ENCODE assay signal across 20 mouse cellular contexts in the genomic region with DNA sequence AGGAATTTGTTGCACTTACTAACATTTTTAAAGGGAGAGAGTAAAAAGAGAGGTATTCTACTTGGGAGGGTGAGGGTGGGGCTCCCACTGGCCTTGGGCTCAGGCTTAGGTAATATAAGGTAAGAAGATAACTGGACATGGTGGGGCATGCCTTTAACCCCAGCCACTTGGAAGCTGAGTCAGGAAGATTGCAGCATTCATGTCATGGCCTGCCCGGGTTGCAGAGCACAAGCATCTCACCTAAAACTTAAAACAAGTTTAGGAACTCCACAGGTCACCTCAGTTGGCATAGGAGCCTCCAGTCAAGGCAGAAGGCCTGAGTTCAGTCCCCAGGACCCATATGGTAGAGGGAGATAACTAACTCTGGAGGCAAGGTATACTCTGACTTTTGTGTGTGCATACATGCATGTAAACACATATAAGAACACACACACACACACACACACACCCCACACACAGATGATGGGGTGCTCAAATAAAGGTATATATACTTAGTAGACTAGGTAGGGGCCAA. TPM values are rescaled to one million over a fixed set of nuclear protein-coding genes. Genes with fewer than 3 reads are reported as not detected.
DNase-seq lines count a peak whose midpoint lies in the region; ATAC-seq and TF ChIP-seq lines count a peak whose summit lies in the region.
"Had no signal": no experiment of that assay in that cellular context is flagged by ENCODE, and none has a peak within 500 bp of the region (broad histone marks: within the 10 kb centered on the region; RNA-seq: fewer than 3 reads in every experiment).

No protein-coding gene starts in this region.

- peaks cover 4% of the 10 kb centered on the region for H3K27me3 ChIP-seq in hindbrain, embryonic 10.5 days (ENCODE audit: insufficient read depth, poor library complexity, severe bottlenecking)
- 0 out of 2 replicates have a peak, but pooled peaks cover 9% of the 10 kb centered on the region for H3K27me3 ChIP-seq in hindbrain, embryonic 12.5 days
- H3K27me3 ChIP-seq in forebrain, embryonic 14.5 days (replicated peaks; ENCODE audit: control insufficient read depth, insufficient read depth, low read length): no peaks in the 10 kb centered on the region
- peaks cover 2% of the 10 kb centered on the region for H3K27me3 ChIP-seq in hindbrain, embryonic 16.5 days (replicated peaks; ENCODE audit: control insufficient read depth, insufficient read depth, low read length)
- H3K27me3 ChIP-seq in neural tube, embryonic 13.5 days: peaks cover 5% of the 10 kb centered on the region; the same call in 1 of the 2 replicates
- H3K27me3 ChIP-seq: lung, embryonic 15.5 days had no signal

- no peaks in the 10 kb centered on the region for H3K36me3 ChIP-seq in hindbrain, embryonic 10.5 days
- no peaks in the 10 kb centered on the region for H3K36me3 ChIP-seq in hindbrain, embryonic 12.5 days
- H3K36me3 ChIP-seq in forebrain, embryonic 14.5 days (ENCODE audit: control insufficient read depth, insufficient read depth, low read length): no peaks in the 10 kb centered on the region
- no peaks in the 10 kb centered on the region for H3K36me3 ChIP-seq in hindbrain, embryonic 16.5 days (ENCODE audit: control insufficient read depth, insufficient read depth, low read length)
- no peaks in the 10 kb centered on the region for H3K36me3 ChIP-seq in neural tube, embryonic 13.5 days
- H3K36me3 ChIP-seq: heart, embryonic 10.5 days; lung, embryonic 15.5 days had no signal

- no peak for TF ChIP-seq CTCF in gastrocnemius, adult 2 months (IDR thresholded peaks at IDR 0.05)

- H3K4me2 ChIP-seq in hindbrain, embryonic 12.5 days (replicated peaks): no peak overlapping the region; the same call in 1 of the 2 replicates
- H3K4me2 ChIP-seq in forebrain, embryonic 14.5 days (ENCODE audit: low read length): peak overlapping the region; percentile 14; the same call in 1 of the 2 replicates
- H3K4me2 ChIP-seq in hindbrain, embryonic 16.5 days (ENCODE audit: low read length): peak overlapping the region; percentile 12; the same call in 1 of the 2 replicates
- H3K4me2 ChIP-seq in neural tube, embryonic 13.5 days: peak overlapping the region; percentile 37
- H3K4me2 ChIP-seq: liver, embryonic 11.5 days had no signal

- H3K27ac ChIP-seq in hindbrain, embryonic 10.5 days: no peak overlapping the region
- no peak overlapping the region for H3K27ac ChIP-seq in hindbrain, embryonic 12.5 days
- no peak overlapping the region for H3K27ac ChIP-seq in forebrain, embryonic 14.5 days (ENCODE audit: low read depth, low read length)
- H3K27ac ChIP-seq in hindbrain, embryonic 16.5 days (ENCODE audit: low read depth, low read length): 0 out of 2 replicates have a peak overlapping the region, but pooled peaks have one; percentile 17
- H3K27ac ChIP-seq in neural tube, embryonic 13.5 days (replicated peaks): peak overlapping the region; percentile 38; the same call in 1 of the 2 replicates
- no peak overlapping the region for H3K27ac ChIP-seq in gastrocnemius, adult 2 months
- H3K27ac ChIP-seq: heart, embryonic 10.5 days; lung, embryonic 15.5 days; stomach, postnatal 0 days had no signal

- peak overlapping the region; percentile 85 for H3K4me3 ChIP-seq in hindbrain, embryonic 10.5 days
- no peak overlapping the region for H3K4me3 ChIP-seq in hindbrain, embryonic 12.5 days
- H3K4me3 ChIP-seq in forebrain, embryonic 14.5 days (ENCODE audit: low read depth, low read length): no peak overlapping the region
- H3K4me3 ChIP-seq in hindbrain, embryonic 16.5 days (ENCODE audit: low read length): no peak overlapping the region
- peak overlapping the region; percentile 18 for H3K4me3 ChIP-seq in neural tube, embryonic 13.5 days
- H3K4me3 ChIP-seq in gastrocnemius, adult 2 months: no peak overlapping the region
- H3K4me3 ChIP-seq: erythroblast, embryonic 14.5 days; heart, embryonic 10.5 days; megakaryocyte, embryonic 14.5 days had no signal

- intact Hi-C loops in gastrocnemius, adult 2 months (cut with DNase I): no loop called here

- H3K9ac ChIP-seq in hindbrain, embryonic 12.5 days: no peak overlapping the region
- no peak overlapping the region for H3K9ac ChIP-seq in forebrain, embryonic 14.5 days (ENCODE audit: low read length)
- no peak overlapping the region for H3K9ac ChIP-seq in hindbrain, embryonic 16.5 days (ENCODE audit: low read depth, low read length)
- peak overlapping the region; percentile 53 for H3K9ac ChIP-seq in neural tube, embryonic 13.5 days
- H3K9ac ChIP-seq: lung, embryonic 15.5 days had no signal

- 89% methylated on average over 1 of the region's 1 CpGs for WGBS in hindbrain, embryonic 10.5 days
- 93% methylated on average over 1 of the region's 1 CpGs for WGBS in hindbrain, embryonic 12.5 days
- whole genome bisulfite sequencing in forebrain, embryonic 14.5 days: 86% methylated on average over 1 of the region's 1 CpGs
- WGBS in hindbrain, embryonic 16.5 days: 79% methylated on average over 1 of the region's 1 CpGs
- 90% methylated on average over 1 of the region's 1 CpGs for WGBS in neural tube, embryonic 13.5 days

- H3K9me3 ChIP-seq in hindbrain, embryonic 10.5 days: no peaks in the 10 kb centered on the region
- H3K9me3 ChIP-seq in hindbrain, embryonic 12.5 days (replicated peaks): no peaks in the 10 kb centered on the region
- no peaks in the 10 kb centered on the region for H3K9me3 ChIP-seq in forebrain, embryonic 14.5 days (replicated peaks; ENCODE audit: control insufficient read depth, low read length)
- no peaks in the 10 kb centered on the region for H3K9me3 ChIP-seq in hindbrain, embryonic 16.5 days (ENCODE audit: control insufficient read depth, low read length)
- H3K9me3 ChIP-seq in neural tube, embryonic 13.5 days: no peaks in the 10 kb centered on the region
- H3K9me3 ChIP-seq: heart, embryonic 10.5 days; lung, embryonic 15.5 days; megakaryocyte, embryonic 14.5 days had no signal

- no peak for ATAC-seq in hindbrain, embryonic 12.5 days (ENCODE audit: low FRiP score)
- ATAC-seq in forebrain, embryonic 14.5 days: no peak
- ATAC-seq in hindbrain, embryonic 16.5 days: no peak
- no peak for ATAC-seq in neural tube, embryonic 13.5 days (ENCODE audit: low read depth)
- ATAC-seq: activated CD4-positive, CD25-positive, alpha-beta regulatory T cell, adult 4 months had no signal

- peaks cover 41% of the 10 kb centered on the region for H3K4me1 ChIP-seq in hindbrain, embryonic 10.5 days (replicated peaks)
- H3K4me1 ChIP-seq in hindbrain, embryonic 12.5 days: peaks cover 8% of the 10 kb centered on the region
- H3K4me1 ChIP-seq in forebrain, embryonic 14.5 days (ENCODE audit: control insufficient read depth, insufficient read depth, low read length): peaks cover 10% of the 10 kb centered on the region; the same call in 1 of the 2 replicates
- H3K4me1 ChIP-seq in hindbrain, embryonic 16.5 days (ENCODE audit: control insufficient read depth, insufficient read depth, low read depth, low read length): peaks cover 5% of the 10 kb centered on the region
- H3K4me1 ChIP-seq in neural tube, embryonic 13.5 days (replicated peaks): peaks cover 18% of the 10 kb centered on the region

- no peak for DNase-seq in hindbrain, embryonic 10.5 days (ENCODE audit: low spot score)
- no peak for DNase-seq in forebrain, embryonic 14.5 days (ENCODE audit: low spot score)
- no peak for DNase-seq in heart, adult 18-20 months
- no peak for DNase-seq in adrenal gland, postnatal 10 days
- no peak for DNase-seq in gastrocnemius, adult 2 months
- DNase-seq: heart, postnatal 4 days; kidney, adult 18-20 months; kidney, postnatal 25 days; right cerebral cortex, adult 18-20 months; thymus, postnatal 25 days had no signal

RNA-seq across cellular contexts. Expression of a gene that starts 2.5 kb away (rescaled TPM):
- 21.3 and 25.1 TPM in 2 replicates for polyA plus RNA-seq in hindbrain, embryonic 10.5 days (2016; fragmentation: Nextera tagmentation; extraction: Ambion mirVana)
- polyA plus RNA-seq in hindbrain, embryonic 12.5 days (2016; fragmentation: Nextera tagmentation; extraction: Ambion mirVana): 42.7 and 49.9 TPM in 2 replicates
- 21.4 and 22.0 TPM in 2 replicates for polyA plus RNA-seq in forebrain, embryonic 14.5 days (2014; fragmentation: Nextera tagmentation; extraction: Ambion mirVana)
- 28.2 and 44.1 TPM in 2 replicates for polyA plus RNA-seq in hindbrain, embryonic 16.5 days (2015; fragmentation: Nextera tagmentation; extraction: Ambion mirVana)
- polyA plus RNA-seq in neural tube, embryonic 13.5 days (2015; fragmentation: Nextera tagmentation; extraction: Ambion mirVana): 110 and 124 TPM in 2 replicates
- 1 to 10 TPM; 2.1 to 2.2 TPM for total RNA-seq in heart, adult 18-20 months (2021)
- total RNA-seq in adrenal gland, postnatal 10 days (2021): 1 to 10 TPM; 3.3 to 4.0 TPM
- 1 to 10 TPM; 1.3 to 2.3 TPM for total RNA-seq in gastrocnemius, adult 2 months (2021)
- polyA plus RNA-seq: activated CD4-positive, CD25-positive, alpha-beta regulatory T cell, adult 4 months had no signal

RNA-seq across cellular contexts. Expression of a gene that starts 8.9 kb away (rescaled TPM):
- polyA plus RNA-seq in hindbrain, embryonic 10.5 days (2016; fragmentation: Nextera tagmentation; extraction: Ambion mirVana): 12.7 and 17.6 TPM in 2 replicates
- polyA plus RNA-seq in hindbrain, embryonic 12.5 days (2016; fragmentation: Nextera tagmentation; extraction: Ambion mirVana): 17.2 and 17.6 TPM in 2 replicates
- 11.4 and 13.4 TPM in 2 replicates for polyA plus RNA-seq in forebrain, embryonic 14.5 days (2014; fragmentation: Nextera tagmentation; extraction: Ambion mirVana)
- polyA plus RNA-seq in hindbrain, embryonic 16.5 days (2015; fragmentation: Nextera tagmentation; extraction: Ambion mirVana): 6.6 and 8.7 TPM in 2 replicates
- polyA plus RNA-seq in neural tube, embryonic 13.5 days (2015; fragmentation: Nextera tagmentation; extraction: Ambion mirVana): 8.7 and 11.2 TPM in 2 replicates
- 10 to 100 TPM; 12.7 to 14.2 TPM for total RNA-seq in heart, adult 18-20 months (2021)
- 10 to 100 TPM; 20.6 to 23.1 TPM for total RNA-seq in adrenal gland, postnatal 10 days (2021)
- total RNA-seq in gastrocnemius, adult 2 months (2021): 10 to 100 TPM in 1 of 2 experiments, 1 to 10 TPM in 1; 9.8 to 13.5 TPM

Comparison
In these comparisons a context has a peak if more than half of its experiments do, and no peak if none do; other contexts are left out.
1. H3K27ac ChIP-seq: peak in hindbrain, embryonic 16.5 days (single experiment) and neural tube, embryonic 13.5 days (single experiment); none in hindbrain, embryonic 10.5 days (single experiment), hindbrain, embryonic 12.5 days (single experiment), forebrain, embryonic 14.5 days (single experiment) and gastrocnemius, adult 2 months (single experiment).
2. H3K4me3 ChIP-seq: peak in hindbrain, embryonic 10.5 days (single experiment) and neural tube, embryonic 13.5 days (single experiment); none in hindbrain, embryonic 12.5 days (single experiment), forebrain, embryonic 14.5 days (single experiment), hindbrain, embryonic 16.5 days (single experiment) and gastrocnemius, adult 2 months (single experiment).